Mouse (Mus musculus): ENCODE data around the gene Zbtb20.

- no peak for TF ChIP-seq CTCF (IDR thresholded peaks at IDR 0.05; ENCODE audit: low read depth)
- no peak for TF ChIP-seq EP300 (IDR thresholded peaks at IDR 0.05; ENCODE audit: low read depth)
These were observed 587.1 kb downstream of the Zbtb20 start for GRCm38 (mm10) chr16:43462470-43463455.

Measured in heart, postnatal 0 days (tissue).